Mouse (Mus musculus): ENCODE measurements around the gene Ndufb4.

- no peak for TF ChIP-seq CTCF (IDR thresholded peaks at IDR 0.05; ENCODE audit: extremely low read depth, insufficient read length, insufficient replicate concordance, low read depth, low read length)
- TF ChIP-seq POLR2A (IDR thresholded peaks at IDR 0.05; ENCODE audit: low read depth, low read length) = no peak
Observed at GRCm38 (mm10) chr16:37637802-37638201, 16.5 kb downstream of the Ndufb4 start.
